Mouse (Mus musculus) cerebellum, adult 2 months (tissue): ENCODE results near the gene Gm17349. TPM values are rescaled to one million over a fixed set of nuclear protein-coding genes. Genes with fewer than 3 reads are reported as not detected.

Source experiments
- DNase-seq, 2 experiments: peaks; one replicate each; pipeline ENCODE4 v3.0.0; 2021
- H3K27ac ChIP-seq: fragments of 200-500 bp; 2 replicates; pipeline ENCODE4 v1.5.1; 2012; ENCODE audit warnings: low read length, control low read depth, inconsistent platforms; ENCODE audit not compliant: insufficient read depth
- H3K27me3 ChIP-seq: fragments of 200-500 bp; 2 replicates; pipeline ENCODE4 v1.6.1; 2012; ENCODE audit warnings: inconsistent platforms, mild to moderate bottlenecking, low read length, moderate library complexity; ENCODE audit not compliant: control insufficient read depth, insufficient read depth
- H3K4me1 ChIP-seq: fragments of 200-500 bp; 2 replicates; pipeline ENCODE4 v1.6.1; 2011; ENCODE audit warnings: low read length; ENCODE audit not compliant: control insufficient read depth, insufficient read depth
- H3K4me3 ChIP-seq: fragments of 200-500 bp; replicated peaks from 2 replicates; pipeline ENCODE3; 2011; ENCODE audit warnings: mild to moderate bottlenecking, low read depth, low read length, control low read depth; ENCODE audit not compliant: insufficient read depth
- CTCF ChIP-seq: fragments of 200-500 bp; IDR thresholded peaks from 2 replicates; pipeline ENCODE4 v1.5.1; 2011; ENCODE audit warnings: low read depth, mild to moderate bottlenecking, control low read depth, low read length, moderate library complexity, borderline replicate concordance; ENCODE audit not compliant: insufficient read depth
- POLR2A ChIP-seq: fragments of 200-500 bp; IDR thresholded peaks from 2 replicates; pipeline ENCODE4 v1.6.1; 2011; ENCODE audit warnings: low read length, control low read depth, borderline replicate concordance; ENCODE audit not compliant: insufficient read depth
- WGBS: fragments of 180-500 bp; shearing (Covaris S2); methylation state at CpG from one replicate; pipeline ENCODE4 v1.1.7; 2018; 5-methylcytosine and 5-hydroxymethylcytosine counted together
- polyA plus RNA-seq: library from polyadenylated mRNA; depleted of rRNA; stranded (reverse); fragments of >200 nt; gene quantifications from 2 replicates; pipeline ENCODE4 v1.2.3, GENCODE M21; 2012; rRNA removed

The Gm17349 gene
- polyA plus RNA-seq, 1 experiment: not detected

DNA sequence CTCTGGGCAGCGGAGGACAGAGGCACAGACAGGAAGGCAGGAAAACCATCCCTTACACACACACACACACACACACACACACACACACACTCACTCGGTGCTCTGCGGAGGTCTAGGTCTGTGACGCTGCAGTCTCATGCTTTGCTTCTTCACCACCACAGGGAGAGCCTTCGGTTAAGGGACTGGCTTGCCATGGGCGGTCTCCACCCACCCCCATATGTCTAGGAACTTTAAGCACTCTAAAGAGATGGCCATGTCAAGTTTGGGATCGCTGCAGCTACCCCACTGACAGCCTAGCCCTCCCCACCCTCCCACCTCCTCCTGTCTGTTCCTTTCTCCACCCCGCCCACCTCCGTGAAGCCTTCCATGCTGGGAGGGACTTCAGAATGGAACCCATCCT, 49.3 kb downstream of the Gm17349 start:
- DNase-seq: no peak

DNA sequence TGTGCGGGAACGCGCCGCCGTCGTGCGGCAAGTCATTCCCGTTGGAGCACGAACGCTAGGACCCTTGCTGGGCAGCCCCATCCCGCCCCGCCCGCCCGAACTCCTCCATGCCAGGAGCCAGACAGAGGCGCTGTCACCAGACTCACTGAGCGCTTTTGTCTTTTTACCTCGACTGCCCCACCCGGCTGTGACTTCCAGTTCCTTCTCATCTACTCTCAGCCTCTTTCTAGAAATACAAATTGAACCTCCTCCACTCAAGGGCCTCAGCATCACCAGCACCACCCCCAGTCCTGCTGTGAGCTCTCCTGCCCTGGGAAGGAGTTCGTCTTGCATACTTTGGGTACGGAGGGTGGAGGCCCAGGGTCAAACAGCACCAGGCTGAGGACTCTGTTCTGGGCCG, 51.4 kb downstream of the Gm17349 start:
- Histone ChIP-seq H3K27me3 (no peaks in the 10 kb centered on the region), H3K4me1 (0 out of 2 replicates have a peak, but pooled peaks cover 3% of the 10 kb centered on the region), H3K27ac (no peak overlapping the region), H3K4me3 (no peak overlapping the region)
- WGBS: 21% methylated on average over 21 of the region's 21 CpGs
- TF ChIP-seq POLR2A: no peak
- no peak for TF ChIP-seq CTCF
- DNase-seq: no peak

More for the DNA sequence above, 49.3 kb downstream of the Gm17349 start:
- Histone ChIP-seq H3K4me1 (0 out of 2 replicates have a peak, but pooled peaks cover 3% of the 10 kb centered on the region), H3K27ac (no peak overlapping the region), H3K4me3 (no peak overlapping the region), H3K27me3 (no peaks in the 10 kb centered on the region)
- WGBS: 71% methylated on average over 9 of the region's 9 CpGs
- TF ChIP-seq POLR2A (no peak), CTCF (no peak)

DNA sequence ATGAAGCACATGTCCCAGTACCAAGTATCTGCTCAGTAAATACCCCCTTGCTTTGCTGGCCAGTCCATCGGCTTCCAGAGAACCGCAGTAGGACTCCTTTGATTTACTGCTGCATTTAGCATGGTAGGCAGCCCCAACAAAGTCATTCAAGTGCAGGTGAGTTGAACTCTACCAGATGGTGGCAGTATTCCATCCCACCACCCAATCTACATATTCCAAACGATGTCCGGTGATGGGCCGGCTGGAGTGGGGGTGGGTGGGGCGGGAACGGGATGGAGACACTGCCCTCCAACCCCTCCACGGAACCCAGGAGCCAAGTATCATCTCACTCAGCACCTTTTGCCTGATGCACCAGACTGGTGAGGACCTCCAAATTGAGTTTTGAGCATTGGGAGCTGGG, 52.0 kb downstream of the Gm17349 start:
- Histone ChIP-seq H3K27ac (no peak overlapping the region), H3K4me3 (no peak overlapping the region), H3K27me3 (no peaks in the 10 kb centered on the region), H3K4me1 (0 out of 2 replicates have a peak, but pooled peaks cover 3% of the 10 kb centered on the region)
- 23% methylated on average over 8 of the region's 8 CpGs for WGBS
- DNase-seq: no peak
- peak; percentile 22; the same call in 1 of the 2 replicates for TF ChIP-seq CTCF
- no peak for TF ChIP-seq POLR2A

Other genes starting within 250 kb of the Gm17349 start
- 12.3 TPM in 2 replicates for gene Nckap5l, start 247.7 kb downstream of the Gm17349 start, polyA plus RNA-seq
- 11.6 and 12.4 TPM in 2 replicates for gene Bcdin3d, start 230.8 kb downstream of the Gm17349 start, polyA plus RNA-seq
- 241 and 263 TPM in 2 replicates for gene Faim2, start 177.3 kb downstream of the Gm17349 start, polyA plus RNA-seq
- 0.23 and 0.43 TPM in 2 replicates for gene Aqp2, start 126.4 kb downstream of the Gm17349 start, polyA plus RNA-seq
- 0.36 and 0.56 TPM in 2 replicates for gene Aqp5, start 114.7 kb downstream of the Gm17349 start, polyA plus RNA-seq
- 29.0 and 38.4 TPM in 2 replicates for gene Aqp6, start 104.1 kb downstream of the Gm17349 start, polyA plus RNA-seq
- 15.5 and 15.6 TPM in 2 replicates for gene Racgap1, start 53.8 kb downstream of the Gm17349 start, polyA plus RNA-seq
- gene Asic1, start 35.1 kb downstream of the Gm17349 start, polyA plus RNA-seq: 102 and 104 TPM in 2 replicates
- gene Smarcd1, start 3.4 kb downstream of the Gm17349 start, polyA plus RNA-seq: 82.3 and 87.1 TPM in 2 replicates
- gene Gpd1, start 12.0 kb upstream of the Gm17349 start, polyA plus RNA-seq: 130 and 143 TPM in 2 replicates
- 351 and 364 TPM in 2 replicates for gene Cox14, start 20.1 kb upstream of the Gm17349 start, polyA plus RNA-seq
- gene Cers5, start 67.4 kb upstream of the Gm17349 start, polyA plus RNA-seq: 40.2 and 45.5 TPM in 2 replicates
- 12.3 and 13.5 TPM in 2 replicates for gene Lima1, start 170.0 kb upstream of the Gm17349 start, polyA plus RNA-seq